Mouse (Mus musculus) midbrain, embryonic 12.5 days (tissue): ENCODE data around the gene Pigz. TPM values are rescaled to one million over a fixed set of nuclear protein-coding genes. Genes with fewer than 3 reads are reported as not detected.

Source experiments
- ATAC-seq: fragments of 200-750 bp; cut with Nextera tagmentation; 2 replicates; pipeline ENCODE4 v1.8.0; 2017; ENCODE audit warnings: low read depth, moderate TSS enrichment, moderate library complexity; ENCODE audit not compliant: low FRiP score
- H3K27ac ChIP-seq: fragments of 300-500 bp; sonication (generic); replicated peaks from 2 replicates; pipeline ENCODE4 v1.5.1; 2016; ENCODE audit warnings: mild to moderate bottlenecking
- H3K27me3 ChIP-seq: fragments of 300-500 bp; sonication (generic); 2 replicates; pipeline ENCODE4 v1.6.1; 2016; ENCODE audit warnings: mild to moderate bottlenecking
- H3K36me3 ChIP-seq: fragments of 300-500 bp; sonication (generic); 2 replicates; pipeline ENCODE4 v1.6.1; 2016
- H3K4me1 ChIP-seq: fragments of 300-500 bp; sonication (generic); 2 replicates; pipeline ENCODE4 v1.6.1; 2016
- H3K4me2 ChIP-seq: fragments of 300-500 bp; sonication (generic); replicated peaks from 2 replicates; pipeline ENCODE4 v1.6.1; 2016; ENCODE audit warnings: mild to moderate bottlenecking, moderate library complexity
- H3K4me3 ChIP-seq: fragments of 300-500 bp; sonication (generic); 2 replicates; pipeline ENCODE4 v1.5.1; 2016; ENCODE audit warnings: mild to moderate bottlenecking
- H3K9ac ChIP-seq: fragments of 300-500 bp; sonication (generic); replicated peaks from 2 replicates; pipeline ENCODE4 v1.6.1; 2016; ENCODE audit warnings: mild to moderate bottlenecking, moderate library complexity
- H3K9me3 ChIP-seq: fragments of 300-500 bp; sonication (generic); 2 replicates; pipeline ENCODE4 v1.6.1; 2016; ENCODE audit warnings: mild to moderate bottlenecking
- WGBS: fragments of 180-500 bp; shearing (Covaris S2); methylation state at CpG from one replicate; pipeline ENCODE4 v1.1.7; 2016; 5-methylcytosine and 5-hydroxymethylcytosine counted together
- microRNA-seq: library from miRNA; unstranded; fragments of <30 nt; microRNA quantifications from one replicate; pipeline ENCODE4, GENCODE M21; 2017
- polyA plus RNA-seq: library from polyadenylated mRNA; unstranded; fragments of >200 nt; fragmentation: Nextera tagmentation; extraction: Ambion mirVana; gene quantifications from 2 replicates; pipeline ENCODE4 v1.2.1, GENCODE M21; 2016

Pigz gene
- polyA plus RNA-seq, 1 experiment from 2014 or later: 1.4 TPM

GRCm38 (mm10) chr16:31947901-31948316, 14.3 kb downstream of the Pigz start:
- Histone ChIP-seq H3K27ac (peak overlapping the region; percentile 87), H3K9me3 (no peaks in the 10 kb centered on the region), H3K4me1 (peaks cover 37% of the 10 kb centered on the region), H3K36me3 (peaks cover 8% of the 10 kb centered on the region; the same call in 1 of the 2 replicates), H3K9ac (peak overlapping the region; percentile 85), H3K27me3 (no peaks in the 10 kb centered on the region), H3K4me2 (peak overlapping the region; percentile 86), H3K4me3 (peak overlapping the region; percentile 83)
- ATAC-seq: peak; percentile 82
- under 1% methylated on average over 38 of the region's 38 CpGs for WGBS

GRCm38 (mm10) chr16:31948345-31948774, 14.7 kb downstream of the Pigz start, which contains the start of the genes 0610012G03Rik and Ncbp2:
Gene 0610012G03Rik (minus strand): TSS chr16:31948494.
Gene Ncbp2 (plus strand): TSS chr16:31948513.
- peak within 1 kb of the TSS; percentile 85 for H3K9ac ChIP-seq
- peak within 1 kb of the TSS; percentile 87 for H3K27ac ChIP-seq
- peak within 1 kb of the TSS; percentile 86 for H3K4me2 ChIP-seq
- H3K9me3 ChIP-seq: no peaks in the 10 kb centered on the region
- H3K4me3 ChIP-seq: peak within 1 kb of the TSS; percentile 83
- peaks cover 8% of the 10 kb centered on the region; the same call in 1 of the 2 replicates for H3K36me3 ChIP-seq
- peaks cover 37% of the 10 kb centered on the region for H3K4me1 ChIP-seq
- WGBS: under 1% methylated on average over 55 of the region's 55 CpGs
- no peaks in the 10 kb centered on the region for H3K27me3 ChIP-seq
- peak; percentile 90 for ATAC-seq

DNA sequence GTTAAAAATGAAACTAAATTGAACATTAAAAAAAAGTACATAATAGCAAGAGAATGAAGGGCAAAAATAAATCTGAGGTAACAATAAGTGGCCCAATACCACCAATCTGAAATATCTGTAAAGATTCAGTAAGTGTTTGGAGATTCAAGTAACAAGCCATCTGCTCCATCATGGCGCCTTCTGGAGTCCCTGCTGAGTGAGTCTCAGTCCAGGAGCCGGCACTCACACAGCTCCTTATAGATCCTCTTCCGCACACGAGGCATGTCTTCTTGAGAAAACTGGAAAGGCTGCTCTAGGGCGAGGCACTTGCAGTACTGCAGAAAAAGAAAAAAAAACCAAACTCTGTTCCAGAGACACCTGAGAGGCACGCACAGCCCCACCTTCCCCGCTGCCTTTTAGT, 29.6 kb downstream of the Pigz start:
- Histone ChIP-seq H3K4me2 (no peak overlapping the region), H3K36me3 (peaks cover 78% of the 10 kb centered on the region), H3K4me3 (no peak overlapping the region), H3K9ac (no peak overlapping the region), H3K4me1 (no peaks in the 10 kb centered on the region), H3K9me3 (no peaks in the 10 kb centered on the region), H3K27me3 (no peaks in the 10 kb centered on the region), H3K27ac (no peak overlapping the region)
- 91% methylated on average over 7 of the region's 7 CpGs for WGBS
- no peak for ATAC-seq

- Histone ChIP-seq H3K4me1 (no peaks in the 10 kb centered on the region), H3K9me3 (no peaks in the 10 kb centered on the region), H3K4me2 (no peak overlapping the region), H3K27ac (no peak overlapping the region), H3K27me3 (no peaks in the 10 kb centered on the region), H3K36me3 (peaks cover 60% of the 10 kb centered on the region), H3K4me3 (no peak overlapping the region), H3K9ac (no peak overlapping the region)
- 93% methylated on average over 4 of the region's 4 CpGs for WGBS
- no peak for ATAC-seq
These were observed 41.6 kb downstream of the Pigz start for GRCm38 (mm10) chr16:31975258-31975657.

GRCm38 (mm10) chr16:31979501-31979900, 45.9 kb downstream of the Pigz start:
- H3K4me3 ChIP-seq: no peak overlapping the region

DNA sequence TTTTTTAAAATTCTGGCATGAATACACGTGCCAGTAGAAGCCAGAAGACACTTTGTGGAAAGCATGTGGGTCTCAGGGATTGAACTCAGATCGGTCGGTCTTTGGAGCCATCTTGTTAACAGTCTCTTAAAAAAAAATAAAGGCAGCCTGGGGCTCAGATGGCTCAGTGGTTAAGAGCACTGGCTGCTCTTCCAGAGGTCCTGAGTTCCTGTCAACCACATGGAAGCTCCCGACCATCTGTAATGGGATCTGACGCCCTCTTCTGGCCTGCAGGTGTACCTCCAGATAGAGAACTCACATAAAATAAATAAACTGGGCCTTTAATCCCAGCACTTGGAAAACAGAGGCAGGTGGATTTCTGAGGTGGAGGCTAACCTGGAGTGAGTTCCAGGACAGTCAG, 47.3 kb downstream of the Pigz start:
- Histone ChIP-seq H3K27ac (no peak overlapping the region), H3K4me1 (no peaks in the 10 kb centered on the region), H3K9ac (no peak overlapping the region), H3K4me3 (no peak overlapping the region), H3K9me3 (no peaks in the 10 kb centered on the region), H3K36me3 (peaks cover 42% of the 10 kb centered on the region), H3K27me3 (no peaks in the 10 kb centered on the region), H3K4me2 (no peak overlapping the region)
- 80% methylated on average over 5 of the region's 5 CpGs for WGBS
- no peak for ATAC-seq

More at GRCm38 (mm10) chr16:31979501-31979900, 45.9 kb downstream of the Pigz start:
- no peaks in the 10 kb centered on the region for H3K27me3 ChIP-seq
- H3K9me3 ChIP-seq: no peaks in the 10 kb centered on the region
- H3K36me3 ChIP-seq: peaks cover 43% of the 10 kb centered on the region
- no peak overlapping the region for H3K27ac ChIP-seq
- H3K9ac ChIP-seq: no peak overlapping the region
- no peak for ATAC-seq
- H3K4me2 ChIP-seq: no peak overlapping the region
- no peaks in the 10 kb centered on the region for H3K4me1 ChIP-seq
- 94% methylated on average over 3 of the region's 3 CpGs for WGBS

- ATAC-seq: no peak
- H3K27me3 ChIP-seq: no peaks in the 10 kb centered on the region
- H3K4me2 ChIP-seq: no peak overlapping the region
- no peaks in the 10 kb centered on the region for H3K4me1 ChIP-seq
- H3K36me3 ChIP-seq: peaks cover 34% of the 10 kb centered on the region
- WGBS: 42% methylated on average over 1 of the region's 1 CpGs
- no peaks in the 10 kb centered on the region for H3K9me3 ChIP-seq
- H3K27ac ChIP-seq: no peak overlapping the region
- no peak overlapping the region for H3K4me3 ChIP-seq
- no peak overlapping the region for H3K9ac ChIP-seq
These were observed 58.4 kb downstream of the Pigz start for GRCm38 (mm10) chr16:31992039-31992438.

- no peak overlapping the region for H3K4me3 ChIP-seq
- H3K4me2 ChIP-seq: no peak overlapping the region
- no peaks in the 10 kb centered on the region for H3K4me1 ChIP-seq
- no peak overlapping the region for H3K9ac ChIP-seq
- H3K27ac ChIP-seq: no peak overlapping the region
- 93% methylated on average over 4 of the region's 4 CpGs for WGBS
- H3K27me3 ChIP-seq: no peaks in the 10 kb centered on the region
- no peak for ATAC-seq
- H3K36me3 ChIP-seq: peaks cover 35% of the 10 kb centered on the region
- H3K9me3 ChIP-seq: no peaks in the 10 kb centered on the region
These were observed 59.5 kb downstream of the Pigz start for GRCm38 (mm10) chr16:31993195-31993594.

DNA sequence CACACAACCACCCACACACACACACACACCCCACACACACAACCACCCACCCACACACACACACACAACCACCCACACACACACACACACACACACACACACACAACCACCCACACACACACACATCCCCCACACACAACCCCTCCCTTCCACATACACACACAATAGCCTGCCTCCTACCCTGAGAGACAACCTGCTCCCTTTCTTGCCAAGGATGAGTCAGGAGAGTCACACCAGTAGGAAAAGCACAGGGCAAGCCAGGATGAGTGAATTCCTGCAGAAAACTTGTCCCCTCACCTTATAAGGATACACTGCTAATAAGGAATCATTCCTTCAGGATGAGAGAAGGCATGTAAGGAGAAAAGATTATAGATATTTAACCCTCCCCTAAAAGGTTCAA, 60.3 kb downstream of the Pigz start:
- no peak for ATAC-seq
- no peak overlapping the region for H3K4me3 ChIP-seq
- H3K36me3 ChIP-seq: peaks cover 27% of the 10 kb centered on the region

More for the DNA sequence above, 60.3 kb downstream of the Pigz start:
- no peak overlapping the region for H3K9ac ChIP-seq
- no peak overlapping the region for H3K4me2 ChIP-seq
- H3K27me3 ChIP-seq: no peaks in the 10 kb centered on the region
- H3K4me1 ChIP-seq: no peaks in the 10 kb centered on the region
- H3K27ac ChIP-seq: no peak overlapping the region
- H3K9me3 ChIP-seq: no peaks in the 10 kb centered on the region

Small RNAs within 50 kb of the gene (microRNA-seq; reads per million reads assigned to microRNA genes)
- gene Gm26269: not detected

Other genes starting within 250 kb of the Pigz start
- 0.10 and 0.22 TPM in 2 replicates for gene Meltf, start 55.0 kb upstream of the Pigz start, polyA plus RNA-seq
- gene 0610012G03Rik, start 14.6 kb downstream of the Pigz start, polyA plus RNA-seq: 81.7 and 83.7 TPM in 2 replicates
- 131 and 135 TPM in 2 replicates for gene Ncbp2, start 14.7 kb downstream of the Pigz start, polyA plus RNA-seq
- gene Senp5, start 69.4 kb downstream of the Pigz start, polyA plus RNA-seq: 25.7 and 26.0 TPM in 2 replicates
- gene Pak2, start 145.5 kb downstream of the Pigz start, polyA plus RNA-seq: 52.2 and 56.2 TPM in 2 replicates
- gene Pigx, start 165.9 kb downstream of the Pigz start, polyA plus RNA-seq: 133 and 137 TPM in 2 replicates
- 42.0 and 42.9 TPM in 2 replicates for gene Cep19, start 165.9 kb downstream of the Pigz start, polyA plus RNA-seq
- gene Nrros, start 231.7 kb downstream of the Pigz start, polyA plus RNA-seq: 6.9 and 9.9 TPM in 2 replicates
- gene Bex6, start 246.0 kb downstream of the Pigz start, polyA plus RNA-seq: not detected in 2 replicates